Mouse (Mus musculus): ENCODE measurements around the gene Gm47791. TPM values are rescaled to one million over a fixed set of nuclear protein-coding genes. Genes with fewer than 3 reads are reported as not detected.

Gene Gm47791
- polyA plus RNA-seq (2017; shearing (Covaris generic)) = not detected

DNA sequence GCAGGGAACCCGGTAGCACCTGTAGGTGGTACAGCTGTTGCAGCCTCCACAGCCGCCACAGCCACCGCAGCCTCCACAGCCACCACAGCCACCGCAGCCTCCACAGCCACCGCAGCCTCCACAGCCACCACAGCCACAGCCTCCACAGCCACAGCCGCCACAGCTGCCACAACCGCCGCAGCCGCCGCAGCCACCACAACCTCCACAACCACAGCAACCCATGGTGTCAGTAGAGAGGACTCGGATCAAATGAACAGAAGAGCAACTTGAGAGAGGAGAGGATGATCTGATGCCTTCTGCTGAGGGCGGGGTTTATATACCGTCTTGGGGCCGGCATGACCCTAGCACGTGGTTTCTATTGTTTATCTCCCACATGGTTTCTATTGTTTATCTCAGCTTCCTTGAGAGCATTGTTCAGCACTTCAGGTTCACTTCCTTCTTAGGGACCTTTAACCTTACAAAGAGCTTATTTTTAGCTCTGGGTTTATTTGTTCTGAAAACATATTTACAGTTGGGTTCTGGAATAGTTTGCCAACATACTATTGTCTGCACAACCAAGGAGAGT is at the start of gene Gm47791:
Gene Gm47791 (minus strand): TSS at position 222 of the 565 bp plus-strand sequence.
- ATAC-seq = no peak

DNA sequence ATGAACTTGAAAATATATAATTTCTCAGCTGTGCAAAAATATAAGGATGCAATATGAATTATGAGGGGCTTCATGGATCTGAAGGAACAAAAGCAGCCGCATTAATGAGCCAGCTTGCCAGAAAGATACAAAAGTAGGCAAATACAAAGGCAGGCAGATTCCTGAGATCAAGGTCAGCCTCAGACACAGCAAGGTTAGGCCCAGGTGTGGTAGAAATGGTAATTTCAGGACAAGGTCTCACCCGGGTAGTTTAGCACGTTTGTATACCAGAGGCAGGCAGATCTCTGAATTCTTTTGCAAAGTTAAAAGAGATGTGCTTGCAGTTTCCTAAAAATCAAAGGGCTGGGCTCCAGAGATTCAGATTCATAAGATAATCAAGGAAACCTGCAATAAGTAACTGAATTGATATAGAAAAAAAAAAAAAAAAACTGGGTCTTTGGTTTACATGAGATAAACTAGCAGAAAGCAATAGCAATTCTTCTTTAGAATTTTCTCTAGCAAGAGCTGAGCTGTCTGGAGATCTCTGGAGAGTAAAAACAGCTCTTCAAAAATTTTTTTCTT is 49.7 kb upstream of the Gm47791 start:
- ATAC-seq = no peak

DNA sequence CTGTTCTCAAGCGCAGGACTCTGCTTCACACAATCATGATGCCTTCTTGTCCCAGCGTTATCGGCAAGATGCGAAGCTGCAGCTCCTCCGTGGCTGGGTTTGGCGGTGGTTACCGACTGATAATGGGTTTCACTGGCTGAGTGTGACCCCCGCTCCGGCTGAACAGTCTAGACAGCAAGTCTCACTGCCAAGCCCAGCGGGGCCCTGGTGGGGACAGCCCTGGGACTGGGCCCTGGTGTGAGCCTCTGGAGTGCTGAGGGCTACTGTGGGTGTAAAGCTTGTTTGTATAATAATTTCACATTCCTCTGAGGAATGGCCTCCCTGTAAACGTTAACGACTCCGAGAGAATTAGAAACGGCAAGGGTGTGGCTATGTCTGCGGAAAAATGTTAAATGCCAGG is 49.1 kb upstream of the Gm47791 start:
- ATAC-seq = no peak

DNA sequence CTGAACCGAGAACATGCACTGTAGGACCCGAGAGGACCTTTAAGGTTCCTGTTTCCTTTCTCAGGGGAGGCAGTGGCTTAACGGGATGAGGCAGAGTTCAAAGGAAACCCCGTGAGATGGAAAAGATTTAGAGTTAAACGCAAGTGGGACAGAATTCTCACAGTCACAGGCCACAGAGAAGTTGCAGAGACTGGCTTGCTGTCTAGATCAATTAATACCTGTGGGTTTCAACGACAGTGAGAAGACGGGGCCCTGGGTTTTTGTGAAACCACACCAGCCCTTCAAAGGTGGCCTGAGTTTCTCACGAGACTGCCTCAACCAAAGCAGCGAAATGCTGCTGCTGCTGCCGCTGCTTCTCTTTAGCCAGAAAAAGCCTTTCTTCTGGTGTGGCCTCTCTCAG is 48.3 kb upstream of the Gm47791 start:
- ATAC-seq = peak; percentile 77

DNA sequence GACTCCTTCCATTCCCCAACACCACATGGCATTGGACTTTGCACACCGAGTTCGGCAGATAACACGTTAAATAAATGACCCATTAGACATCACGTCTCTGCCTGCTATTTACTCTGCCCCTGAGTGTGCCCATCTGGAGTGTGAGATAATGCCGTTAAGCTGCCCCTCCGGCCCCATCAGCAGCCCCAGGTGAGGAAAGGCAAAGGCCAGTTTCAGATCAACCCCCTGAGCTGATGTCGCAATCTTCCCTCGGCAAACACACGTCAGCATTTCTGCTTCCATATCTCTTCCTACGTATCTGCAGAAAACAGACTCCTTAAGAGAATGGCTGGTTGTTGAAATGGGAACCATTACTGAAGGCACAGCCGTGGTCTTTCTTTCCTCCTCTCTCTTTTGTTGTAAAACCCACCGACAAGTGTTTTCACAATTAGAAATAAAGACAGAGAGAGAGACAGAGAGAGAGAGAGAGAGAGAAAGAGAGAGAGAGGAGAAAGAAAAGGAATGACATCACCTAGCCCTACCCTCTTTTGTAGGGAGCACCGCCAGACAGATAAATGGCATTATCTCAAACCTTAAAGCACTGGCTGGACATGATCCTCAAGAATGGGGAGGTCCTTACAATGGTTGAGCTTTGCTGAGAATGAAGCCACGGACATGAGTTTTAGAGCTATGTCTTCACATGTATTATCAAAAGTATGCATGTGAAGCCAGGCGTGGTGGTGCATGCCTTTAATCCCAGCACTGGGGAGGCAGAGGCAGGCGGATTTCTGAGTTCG is 45.1 kb upstream of the Gm47791 start:
- ATAC-seq = no peak

DNA sequence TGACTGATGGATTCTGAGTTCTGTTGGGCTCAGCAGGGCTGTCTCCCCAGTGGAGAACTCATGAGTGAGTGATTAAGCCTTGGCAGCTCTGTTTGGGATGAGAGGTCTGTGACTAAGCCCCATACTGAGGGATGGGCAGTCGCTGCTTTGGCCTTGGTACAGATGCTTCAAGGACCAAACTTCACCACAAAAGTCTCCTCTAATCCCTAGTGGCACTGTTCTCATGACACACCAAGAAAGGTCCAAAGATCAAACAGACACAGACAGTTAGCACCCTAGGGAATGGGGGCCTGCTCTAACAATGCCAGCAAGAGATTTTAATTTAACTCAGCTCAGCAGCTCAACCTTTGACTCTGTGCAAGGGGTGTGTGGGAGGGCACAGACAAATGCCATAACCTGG is 40.7 kb upstream of the Gm47791 start:
- peak; percentile 11 for ATAC-seq

DNA sequence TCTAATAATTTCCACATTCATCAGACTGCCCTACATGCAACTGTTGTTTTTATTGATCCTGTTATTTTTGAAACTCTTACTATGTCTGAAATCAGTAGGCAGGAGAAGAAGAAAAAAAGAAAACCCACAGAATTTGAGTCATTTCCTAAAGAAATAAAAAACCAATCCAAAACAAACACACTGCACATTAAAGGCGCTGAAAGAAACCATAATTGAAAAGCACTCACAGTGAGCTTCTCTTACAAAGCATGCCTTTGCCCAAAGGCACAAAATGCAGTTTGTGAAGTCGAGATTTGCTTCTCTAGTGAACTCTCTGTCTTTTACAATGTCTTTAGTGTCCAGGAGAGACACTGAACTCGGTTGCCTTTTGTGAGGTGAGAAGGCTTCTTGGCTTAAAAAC is 37.5 kb upstream of the Gm47791 start:
- ATAC-seq = no peak

DNA sequence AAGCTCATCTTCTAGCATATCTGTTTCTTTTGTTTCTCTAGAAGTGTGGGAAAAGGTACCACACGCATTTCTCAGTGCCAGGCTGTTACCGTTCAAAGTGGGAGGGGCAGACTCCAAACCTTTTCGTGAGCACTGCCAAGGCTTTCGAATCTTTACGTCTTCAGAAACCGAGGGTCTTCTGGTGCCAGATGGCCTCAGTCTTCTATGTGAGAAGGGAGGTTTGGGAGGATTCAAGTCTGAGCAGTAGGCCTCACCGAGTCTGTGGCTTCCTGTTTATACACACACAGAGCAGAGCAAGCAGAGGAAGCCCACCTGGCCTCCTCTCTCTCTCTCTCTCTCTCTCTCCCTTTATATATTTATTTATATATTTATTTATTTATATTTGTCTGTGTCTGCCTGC is 36.2 kb upstream of the Gm47791 start:
- peak; percentile 77 for ATAC-seq

DNA sequence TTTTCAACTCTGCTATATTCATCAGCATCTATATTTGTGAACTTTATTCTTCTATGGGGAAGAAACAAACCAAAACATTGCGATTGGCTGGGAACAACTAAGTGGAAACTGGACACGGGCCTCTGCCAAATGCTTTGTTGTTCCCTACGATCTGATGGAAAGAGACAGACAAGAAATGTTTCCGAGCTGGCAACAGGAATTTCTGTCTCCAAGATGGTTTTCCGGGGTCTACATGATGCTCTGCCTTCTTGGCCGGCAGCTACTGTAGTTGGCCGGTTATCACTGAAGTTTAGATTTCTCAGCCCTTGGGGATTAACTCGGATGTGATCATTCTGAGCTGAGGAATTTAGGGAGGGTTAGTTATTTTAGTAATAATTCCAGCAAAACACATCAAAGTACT is 35.3 kb upstream of the Gm47791 start:
- ATAC-seq = no peak

DNA sequence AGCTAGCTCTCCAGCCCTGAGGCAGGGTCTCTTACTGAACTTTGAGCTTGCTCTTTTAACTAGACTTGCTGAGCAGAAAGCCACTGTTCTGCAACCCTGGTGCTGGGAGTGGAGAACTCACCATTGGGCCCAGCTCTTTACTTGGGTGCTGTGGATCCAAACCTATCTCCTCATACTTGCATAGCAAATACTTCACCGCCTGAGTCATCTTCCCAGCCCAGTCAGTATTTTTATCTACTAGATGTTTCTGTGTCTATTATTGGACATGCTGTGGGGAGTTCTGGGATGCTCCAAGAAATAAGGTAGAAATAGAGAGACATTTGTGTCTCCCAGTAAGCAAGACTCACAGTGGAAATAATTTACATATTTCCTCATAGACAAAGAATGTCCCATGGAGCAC is 33.0 kb upstream of the Gm47791 start:
- ATAC-seq = no peak

DNA sequence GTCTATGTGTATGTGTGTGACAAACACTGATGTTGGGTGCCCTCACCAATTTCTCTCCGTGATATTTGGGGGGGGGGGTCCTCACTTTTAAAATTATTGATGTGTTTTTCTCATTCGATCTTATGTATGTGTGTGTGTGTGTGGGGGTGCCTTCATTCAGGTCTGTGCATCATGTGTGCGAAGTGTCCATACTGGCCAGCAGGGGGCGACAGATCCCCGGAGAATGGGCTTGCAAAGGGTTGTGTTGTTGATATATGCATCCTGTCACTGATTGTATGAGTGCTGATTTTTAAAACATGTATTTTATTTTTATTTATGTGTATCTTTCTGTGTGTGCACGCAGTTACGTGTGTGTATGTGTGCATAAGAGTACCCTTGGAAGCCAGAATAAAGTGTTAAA is 32.6 kb upstream of the Gm47791 start:
- peak; percentile 36 for ATAC-seq

DNA sequence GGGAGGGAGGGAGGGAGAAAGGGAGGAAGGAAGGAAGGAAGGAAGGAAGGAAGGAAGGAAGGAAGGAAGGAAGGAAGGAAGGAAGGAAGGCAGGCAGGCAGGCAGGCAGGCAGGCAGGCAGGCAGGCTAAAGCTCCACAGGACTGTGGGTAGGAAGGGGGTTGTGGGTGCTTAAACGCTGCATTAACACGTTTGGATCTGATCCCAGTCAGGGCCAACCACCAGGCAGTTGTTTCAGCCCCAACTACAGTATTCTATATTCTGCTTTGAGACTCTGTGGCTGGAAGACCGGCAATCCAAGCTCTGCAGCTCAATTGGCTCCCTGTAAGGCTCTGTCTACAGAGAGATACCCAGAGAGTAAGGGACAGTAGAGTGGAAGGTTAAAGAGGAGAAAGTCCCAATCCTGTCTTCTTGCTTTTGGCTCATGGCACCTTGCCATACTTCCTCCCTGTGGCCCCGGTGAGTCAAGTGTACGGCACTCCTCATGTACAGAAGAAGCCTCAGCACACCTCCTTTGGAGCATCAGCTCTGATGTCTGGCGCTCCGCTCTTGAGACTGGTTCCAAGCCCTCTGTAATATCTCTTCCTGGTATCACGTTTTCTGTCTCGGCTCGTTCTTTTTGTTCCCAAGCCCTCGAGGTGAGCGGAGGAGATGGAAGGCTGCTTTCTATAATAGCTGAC is 30.2 kb upstream of the Gm47791 start:
- no peak for ATAC-seq

DNA sequence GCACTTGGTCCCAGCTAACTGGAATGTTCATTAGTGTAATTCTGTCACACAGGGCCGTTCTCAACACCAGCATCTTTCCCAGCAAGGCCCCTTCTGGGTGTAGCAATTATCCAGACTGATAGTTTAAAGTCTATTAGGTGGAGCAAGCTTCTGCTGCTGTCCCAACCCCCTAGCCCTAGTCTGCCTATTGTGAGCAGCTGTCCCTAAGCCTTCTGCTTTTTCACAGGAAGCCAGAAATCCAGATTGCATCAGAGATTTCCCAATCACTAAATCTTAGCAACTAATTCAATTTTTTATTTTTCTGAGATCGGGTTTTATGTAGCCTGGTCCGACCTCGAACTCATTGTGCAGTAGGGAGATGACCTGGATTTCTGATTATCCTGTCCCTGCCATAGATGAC is 27.9 kb upstream of the Gm47791 start:
- ATAC-seq = no peak

DNA sequence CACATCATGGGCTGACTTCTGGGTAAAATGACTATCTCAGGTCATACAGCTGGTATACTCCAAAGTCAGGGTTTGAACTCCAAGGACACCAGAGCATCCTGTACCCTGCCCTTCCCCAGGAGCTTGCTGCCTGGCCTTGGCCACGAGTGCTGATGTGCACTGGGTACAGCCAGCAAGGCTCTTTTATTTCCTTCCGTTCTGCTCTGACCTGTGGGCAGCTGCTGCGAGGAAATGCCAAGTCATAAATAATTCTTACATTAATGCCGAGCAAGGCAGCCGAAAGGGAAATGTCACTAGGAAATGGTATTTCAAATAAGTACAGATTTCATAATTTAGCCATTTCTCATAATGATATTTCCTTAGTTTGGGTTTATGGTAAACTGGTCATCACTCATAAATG is 27.3 kb upstream of the Gm47791 start:
- no peak for ATAC-seq

DNA sequence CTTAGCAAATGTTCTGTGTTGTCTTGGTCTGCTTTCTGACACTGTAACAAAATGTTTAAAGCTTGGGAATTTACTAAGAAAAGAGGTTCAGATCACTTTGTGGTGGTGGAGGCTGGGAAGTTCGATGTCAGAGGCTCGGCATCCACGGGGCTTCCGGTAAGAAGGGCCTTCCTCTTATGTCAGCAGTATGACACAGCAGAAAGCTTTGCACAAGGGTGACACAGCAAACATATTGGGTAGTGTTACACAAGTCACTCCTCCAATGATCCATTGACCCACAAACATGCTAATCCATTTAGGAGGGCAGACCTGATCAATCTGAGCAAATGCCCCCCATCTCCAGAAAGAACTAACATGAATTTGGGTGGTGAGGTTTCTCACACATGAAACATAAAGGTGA is 26.0 kb upstream of the Gm47791 start:
- ATAC-seq = no peak

DNA sequence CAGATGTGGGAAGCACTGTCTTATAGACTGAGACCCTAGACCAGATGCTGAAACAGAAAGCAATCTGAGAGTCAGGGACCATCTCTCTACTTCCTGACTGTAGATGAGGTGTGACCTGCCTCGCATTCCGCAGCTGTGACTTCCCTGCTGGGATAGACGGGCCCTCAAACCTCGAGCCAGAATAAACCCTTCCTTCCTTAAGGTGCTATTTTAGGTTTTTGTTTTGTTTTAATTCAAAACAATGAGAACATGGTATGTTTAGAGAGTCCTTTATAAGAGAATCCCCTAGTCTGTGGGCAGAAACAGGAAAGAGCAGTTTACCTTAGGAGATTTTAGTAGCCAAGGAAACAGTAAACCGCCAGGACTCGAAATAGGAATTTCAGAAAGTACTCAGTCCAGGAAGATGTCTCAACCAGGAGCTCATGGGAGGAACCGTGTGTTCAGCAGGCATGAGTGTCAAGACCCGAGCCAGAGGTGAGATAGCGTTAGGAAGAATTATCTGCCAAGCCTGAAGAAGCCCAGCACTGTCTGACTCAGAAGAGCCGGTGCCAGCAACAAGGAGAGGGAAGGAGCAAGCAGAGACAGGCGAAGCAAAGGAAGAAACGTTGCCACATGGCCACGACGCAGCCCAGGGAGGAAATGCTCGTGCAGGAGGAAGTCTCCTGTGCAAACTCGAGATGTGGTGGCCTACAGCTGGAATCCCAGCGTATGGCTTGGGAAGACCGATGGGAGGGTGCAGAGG is 24.8 kb upstream of the Gm47791 start:
- peak; percentile 72 for ATAC-seq

DNA sequence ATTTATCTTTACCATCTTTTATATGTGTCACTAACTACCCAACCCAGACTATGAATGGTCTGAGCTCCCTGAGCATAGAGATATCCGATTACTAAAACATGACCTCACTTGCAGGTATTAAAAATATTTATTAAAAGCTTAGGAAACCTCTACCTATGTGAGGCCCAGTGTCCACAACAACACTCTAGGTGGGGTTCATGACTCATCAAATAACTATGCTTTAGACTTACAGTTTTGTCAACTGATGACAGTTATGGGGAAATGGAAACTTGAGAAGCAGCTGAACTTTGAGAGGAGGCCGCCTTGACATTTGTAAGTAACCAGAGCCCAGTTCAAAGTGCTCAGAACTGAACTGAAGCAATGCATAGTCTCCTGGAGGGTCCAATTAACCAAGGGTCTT is 24.2 kb upstream of the Gm47791 start:
- peak; percentile 64 for ATAC-seq

DNA sequence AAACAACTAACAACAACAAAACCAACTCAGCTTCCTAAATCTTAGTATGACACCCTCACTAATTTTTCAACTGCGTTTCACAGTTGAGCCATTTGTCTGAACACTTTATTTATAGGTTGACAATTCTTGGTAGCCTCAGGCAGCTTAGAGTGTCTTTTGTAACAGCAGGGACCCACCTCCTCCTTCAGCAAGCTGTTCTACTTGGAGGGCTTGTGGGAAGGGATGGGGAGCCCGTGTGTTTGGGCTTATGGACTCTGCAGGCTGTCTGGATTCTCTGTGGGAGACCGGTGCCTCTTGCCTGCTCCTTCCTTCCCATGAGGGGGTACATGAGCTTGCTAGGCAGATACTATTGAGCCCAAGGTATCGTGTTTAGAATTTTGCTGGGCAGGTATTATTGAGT is 22.9 kb upstream of the Gm47791 start:
- ATAC-seq = no peak

DNA sequence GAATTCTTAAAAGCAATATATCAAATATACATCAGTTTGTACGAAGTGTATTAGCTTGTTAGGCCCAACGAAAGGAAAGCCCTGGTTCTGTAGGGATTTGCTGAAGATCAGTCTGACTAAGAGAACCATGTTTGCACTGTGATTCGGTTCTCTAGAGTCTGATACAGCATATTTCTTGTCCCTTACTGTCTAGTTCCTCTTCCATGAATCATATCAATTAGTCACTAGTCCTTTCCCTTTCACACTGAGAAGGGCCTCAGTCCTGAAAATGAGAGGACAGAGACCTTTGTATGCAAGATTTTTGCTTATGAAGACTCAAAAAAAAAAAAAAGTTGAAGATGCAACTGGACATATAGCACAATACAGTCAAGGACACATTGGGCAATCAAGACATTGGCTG is 22.1 kb upstream of the Gm47791 start:
- ATAC-seq = no peak

DNA sequence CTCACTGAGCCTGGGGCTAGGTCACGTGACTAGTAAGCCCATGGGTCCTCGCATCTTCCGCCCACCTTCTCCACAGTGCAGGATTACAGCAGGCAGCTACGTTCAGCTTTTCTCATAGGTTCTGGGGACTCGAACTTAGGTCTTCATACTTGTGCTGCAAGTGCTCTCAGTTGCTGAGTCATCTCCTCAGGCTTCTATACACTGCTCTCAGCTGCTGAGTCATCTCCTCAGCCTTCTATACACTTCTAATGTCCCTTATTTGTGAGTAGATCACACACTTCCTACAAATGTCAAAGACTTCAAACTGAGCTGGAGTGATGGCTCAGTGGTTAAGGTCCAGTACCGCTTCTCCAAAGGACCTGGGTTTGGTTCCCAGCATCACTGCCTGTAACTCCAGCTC is 21.2 kb upstream of the Gm47791 start:
- ATAC-seq = no peak

DNA sequence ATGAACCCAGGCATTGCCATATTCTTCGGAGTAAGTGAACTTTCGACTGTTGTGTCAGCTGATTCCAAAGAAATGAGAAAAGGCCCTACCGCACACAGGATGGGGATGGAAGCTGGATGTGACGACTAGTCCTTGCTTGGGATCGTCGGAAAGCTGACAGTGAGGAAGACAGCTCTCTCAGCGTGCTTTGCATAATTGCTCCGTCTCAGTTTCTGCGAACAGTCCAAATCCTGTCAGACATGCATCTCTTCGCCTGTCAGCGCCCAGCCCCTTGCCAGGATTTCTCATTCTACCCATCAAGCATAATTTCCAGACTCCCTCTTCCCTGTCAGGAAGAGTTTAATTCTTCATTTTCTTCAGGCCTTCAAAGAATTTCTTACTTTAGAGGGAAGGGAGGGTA is 20.1 kb upstream of the Gm47791 start:
- no peak for ATAC-seq

DNA sequence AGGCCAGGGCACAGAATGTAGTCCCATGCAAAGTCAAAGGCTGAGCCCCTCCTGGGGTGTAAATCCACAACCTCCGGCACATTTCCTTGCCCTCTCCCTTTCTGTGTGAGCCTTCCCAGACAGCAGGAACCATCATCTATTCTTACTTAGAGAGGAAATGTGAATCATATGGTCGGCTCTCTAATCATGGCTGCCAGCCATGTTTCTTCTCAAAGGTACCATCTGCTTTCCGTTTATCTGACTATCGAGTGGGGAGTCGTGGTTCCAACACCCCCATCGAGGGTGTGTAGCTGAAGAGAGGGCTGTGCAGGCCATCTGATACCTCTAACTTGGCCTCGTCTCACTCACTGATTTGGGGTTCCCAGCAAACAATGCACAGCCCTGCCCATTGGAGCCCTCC is 17.0 kb upstream of the Gm47791 start:
- ATAC-seq = no peak

DNA sequence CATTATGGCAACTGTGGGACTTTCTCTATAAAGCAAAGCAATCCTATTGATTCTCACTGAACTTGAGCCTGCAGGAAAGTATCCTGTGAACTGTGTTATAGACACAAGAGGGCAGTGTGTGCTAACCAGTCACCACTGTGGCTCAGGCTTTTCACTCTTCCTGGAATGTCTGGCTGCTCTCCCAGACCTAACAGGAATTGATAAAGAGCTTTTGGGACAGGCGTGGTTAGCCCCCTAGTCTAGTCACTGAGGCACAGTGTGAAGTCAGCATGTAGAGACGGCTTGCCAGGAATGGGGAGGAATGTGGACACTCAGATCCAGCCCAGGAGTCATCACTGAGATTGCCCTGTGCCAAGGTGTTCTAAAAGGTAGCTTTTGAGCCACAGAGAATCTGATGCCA is 16.4 kb upstream of the Gm47791 start:
- ATAC-seq = peak; percentile 88
